Mouse (Mus musculus) cortical plate, adult 2 months (tissue): ENCODE results near the gene Cers6.

Experiments
- CTCF ChIP-seq: fragments of 200-500 bp; IDR thresholded peaks from 2 replicates; pipeline ENCODE4 v1.5.1; 2011; ENCODE audit warnings: mild to moderate bottlenecking, control low read depth, low read length; ENCODE audit not compliant: insufficient read depth; ENCODE audit errors: extremely low read depth
- POLR2A ChIP-seq: fragments of 200-500 bp; IDR thresholded peaks from 2 replicates; pipeline ENCODE4 v1.6.1; 2011; ENCODE audit warnings: mild to moderate bottlenecking, low read length, control low read depth; ENCODE audit not compliant: insufficient read depth; ENCODE audit errors: extremely low read depth

GRCm38 (mm10) chr2:68862464-68863266 is 1.4 kb downstream of the Cers6 start:
- no peak for TF ChIP-seq CTCF
- TF ChIP-seq POLR2A = no peak
